Mouse (Mus musculus) MEL (cell line): Measurements from ENCODE around the gene Stab1.
A peak's percentile ranks its signal among the peaks of the same experiment; 100 is the strongest.

Experiments used
- CTCF ChIP-seq, 3 experiments: IDR thresholded peaks in 2 of 3; conservative IDR thresholded peaks in 1 of 3; 2 replicates each; pipeline ENCODE4 v1.5.1; 2011 to 2012; ENCODE audit warnings: low read length in 3 of 3, low read depth in 2 of 3, mild to moderate bottlenecking in 2 of 3, improper control_type of control experiment in 1 of 3, inconsistent platforms in 1 of 3, mixed read lengths in 1 of 3, moderate library complexity in 1 of 3; ENCODE audit not compliant: control insufficient read depth in 1 of 3, insufficient read depth in 1 of 3, poor library complexity in 1 of 3, severe bottlenecking in 1 of 3
- EP300 ChIP-seq, 2 experiments: IDR thresholded peaks; 2 replicates each; pipeline ENCODE4 v1.6.1; 2011; ENCODE audit warnings: improper control_type of control experiment in 2 of 2, low read length in 2 of 2, low read depth in 1 of 2, mild to moderate bottlenecking in 1 of 2
- GATA1 ChIP-seq: IDR thresholded peaks from 2 replicates; pipeline ENCODE4 v1.6.1; 2011; ENCODE audit warnings: low read depth, low read length, improper control_type of control experiment
- MAX ChIP-seq: IDR thresholded peaks from 2 replicates; pipeline ENCODE4 v1.6.1; 2011; ENCODE audit warnings: low read length, improper control_type of control experiment
- MAZ ChIP-seq: IDR thresholded peaks from 2 replicates; pipeline ENCODE4 v1.6.1; 2012; ENCODE audit warnings: low read depth, mild to moderate bottlenecking, inconsistent platforms, low read length, improper control_type of control experiment
- MYB ChIP-seq: IDR thresholded peaks from 2 replicates; pipeline ENCODE4 v1.6.1; 2011; ENCODE audit warnings: mild to moderate bottlenecking, low read depth, low read length, improper control_type of control experiment
- POLR2A ChIP-seq, 2 experiments: IDR thresholded peaks; 2 replicates each; pipeline ENCODE4 v1.6.1; 2011 to 2012; ENCODE audit warnings: low read length in 2 of 2, mild to moderate bottlenecking in 2 of 2, control low read depth in 1 of 2, improper control_type of control experiment in 1 of 2, low read depth in 1 of 2, moderate library complexity in 1 of 2; ENCODE audit not compliant: control insufficient read depth in 1 of 2, insufficient read depth in 1 of 2, poor library complexity in 1 of 2
- POLR2AphosphoS2 ChIP-seq: IDR thresholded peaks from 2 replicates; pipeline ENCODE4 v1.6.1; 2011; ENCODE audit warnings: low read length, improper control_type of control experiment
- RCOR1 ChIP-seq: IDR thresholded peaks from 2 replicates; pipeline ENCODE4 v1.6.1; 2012; ENCODE audit warnings: low read depth, mild to moderate bottlenecking, inconsistent platforms, low read length, improper control_type of control experiment
- ZKSCAN1 ChIP-seq: IDR thresholded peaks from 2 replicates; pipeline ENCODE4 v1.6.1; 2012; ENCODE audit warnings: low read depth, mild to moderate bottlenecking, inconsistent platforms, low read length, improper control_type of control experiment, moderate library complexity

GRCm38 (mm10) chr14:31206472-31206981, 38.1 kb upstream of the Stab1 start:
- no peak for TF ChIP-seq EP300 (IDR thresholded peaks at IDR 0.05; ENCODE audit: low read depth in 1 of 2, low read length in 2 of 2)
- TF ChIP-seq GATA1 = no peak
- no peak for TF ChIP-seq CTCF (IDR thresholded peaks at IDR 0.05 in 2 of 3, conservative IDR thresholded peaks at IDR 0.05 in 1 of 3; ENCODE audit: control insufficient read depth in 1 of 3, insufficient read depth in 1 of 3, low read depth in 2 of 3, low read length in 3 of 3, poor library complexity in 1 of 3, severe bottlenecking in 1 of 3)
- TF ChIP-seq POLR2AphosphoS2 = peak; percentile 76; the same call in 1 of the 2 replicates
- no peak; the same call in 1 of the 2 replicates for TF ChIP-seq MAZ
- TF ChIP-seq RCOR1 = no peak
- TF ChIP-seq POLR2A (IDR thresholded peaks at IDR 0.05; ENCODE audit: control insufficient read depth in 1 of 2, insufficient read depth in 1 of 2, low read depth in 1 of 2, low read length in 2 of 2, poor library complexity in 1 of 2) = peak; percentile 73 to 86; a peak in 3 of 4 replicates
- no peak for TF ChIP-seq MAX
- no peak for TF ChIP-seq MYB
- TF ChIP-seq ZKSCAN1 = no peak
